Mouse (Mus musculus) lung, postnatal 14 days (tissue): ENCODE results near the gene Unc119b.
"Not testable (repeated sequence)": the region's sequence is repeated elsewhere in the genome, so short reads cannot be mapped to it uniquely, and the experiment has no call there.

Experiments used
- DNase-seq: peaks from one replicate; pipeline ENCODE4 v3.0.0; 2021

The Unc119b gene

GRCm38 (mm10) chr5:115156933-115157589, 22.3 kb upstream of the Unc119b start:
- DNase-seq = no peak

GRCm38 (mm10) chr5:115156401-115156800, 21.6 kb upstream of the Unc119b start:
- no peak for DNase-seq

- no peak for DNase-seq
Observed at GRCm38 (mm10) chr5:115155831-115156230, 21.1 kb upstream of the Unc119b start.

GRCm38 (mm10) chr5:115155156-115155631, 20.4 kb upstream of the Unc119b start:
- DNase-seq = no peak

- no peak for DNase-seq
Observed at GRCm38 (mm10) chr5:115152132-115152956, 17.6 kb upstream of the Unc119b start.

- no peak for DNase-seq
Observed at GRCm38 (mm10) chr5:115151457-115151856, 16.7 kb upstream of the Unc119b start.

GRCm38 (mm10) chr5:115150991-115151390, 16.2 kb upstream of the Unc119b start:
- DNase-seq = no peak

- no peak for DNase-seq
Observed at GRCm38 (mm10) chr5:115149675-115150459, 15.1 kb upstream of the Unc119b start.

GRCm38 (mm10) chr5:115148872-115149271, 14.1 kb upstream of the Unc119b start:
- DNase-seq = not testable (repeated sequence)

GRCm38 (mm10) chr5:115148378-115148777, 13.6 kb upstream of the Unc119b start:
- DNase-seq = no peak

- no peak for DNase-seq
Observed at GRCm38 (mm10) chr5:115147388-115147787, 12.6 kb upstream of the Unc119b start.

GRCm38 (mm10) chr5:115146747-115147130, 12.0 kb upstream of the Unc119b start:
- no peak for DNase-seq

- DNase-seq = no peak
Observed at GRCm38 (mm10) chr5:115145976-115146746, 11.4 kb upstream of the Unc119b start.

GRCm38 (mm10) chr5:115145253-115145968, 10.6 kb upstream of the Unc119b start:
- no peak for DNase-seq

GRCm38 (mm10) chr5:115144471-115144870, 9.7 kb upstream of the Unc119b start:
- no peak for DNase-seq

- DNase-seq = no peak
Observed at GRCm38 (mm10) chr5:115143552-115143951, 8.8 kb upstream of the Unc119b start.

- no peak for DNase-seq
Observed at GRCm38 (mm10) chr5:115142166-115142697, 7.5 kb upstream of the Unc119b start.

- DNase-seq = no peak
Observed at GRCm38 (mm10) chr5:115140726-115141125, 6.0 kb upstream of the Unc119b start.

GRCm38 (mm10) chr5:115139124-115139523, 4.3 kb upstream of the Unc119b start:
- no peak for DNase-seq

GRCm38 (mm10) chr5:115133358-115134066, 1.3 kb downstream of the Unc119b start:
- DNase-seq = no peak

- no peak for DNase-seq
Observed at GRCm38 (mm10) chr5:115132465-115132864, 2.3 kb downstream of the Unc119b start.
